Mouse (Mus musculus) limb, embryonic 12.5 days (tissue): Measurements from ENCODE around the gene Ptgdr2. TPM values are rescaled to one million over a fixed set of nuclear protein-coding genes. Genes with fewer than 3 reads are reported as not detected.

ENCODE experiments used
- ATAC-seq: fragments of 200-750 bp; cut with Nextera tagmentation; 2 replicates; pipeline ENCODE4 v1.8.0; 2017; ENCODE audit warnings: low read depth, moderate TSS enrichment; ENCODE audit not compliant: insufficient number of reproducible peaks, insufficient read depth, low FRiP score, low TSS enrichment
- H3K27ac ChIP-seq: fragments of 300-500 bp; sonication (generic); 2 replicates; pipeline ENCODE4 v1.5.1; 2016; ENCODE audit warnings: mild to moderate bottlenecking, moderate library complexity
- H3K27me3 ChIP-seq: fragments of 300-500 bp; sonication (generic); 2 replicates; pipeline ENCODE4 v1.6.1; 2016; ENCODE audit warnings: mild to moderate bottlenecking, moderate library complexity
- H3K36me3 ChIP-seq: fragments of 300-500 bp; sonication (generic); 2 replicates; pipeline ENCODE4 v1.6.1; 2016; ENCODE audit warnings: mild to moderate bottlenecking, moderate library complexity
- H3K4me1 ChIP-seq: fragments of 300-500 bp; sonication (generic); replicated peaks from 2 replicates; pipeline ENCODE4 v1.6.1; 2016
- H3K4me2 ChIP-seq: fragments of 300-500 bp; sonication (generic); 2 replicates; pipeline ENCODE4 v1.6.1; 2016; ENCODE audit warnings: mild to moderate bottlenecking, moderate library complexity
- H3K4me3 ChIP-seq: fragments of 300-500 bp; sonication (generic); replicated peaks from 2 replicates; pipeline ENCODE4 v1.5.1; 2016; ENCODE audit warnings: mild to moderate bottlenecking
- H3K9ac ChIP-seq: fragments of 300-500 bp; sonication (generic); replicated peaks from 2 replicates; pipeline ENCODE4 v1.6.1; 2016; ENCODE audit warnings: mild to moderate bottlenecking, moderate library complexity
- H3K9me3 ChIP-seq: fragments of 300-500 bp; sonication (generic); 2 replicates; pipeline ENCODE4 v1.6.1; 2016; ENCODE audit warnings: mild to moderate bottlenecking, moderate library complexity
- WGBS: fragments of 180-500 bp; shearing (Covaris S2); methylation state at CpG from one replicate; pipeline ENCODE4 v1.1.7; 2016; 5-methylcytosine and 5-hydroxymethylcytosine counted together
- polyA plus RNA-seq: library from polyadenylated mRNA; unstranded; fragments of >200 nt; fragmentation: Nextera tagmentation; extraction: Ambion mirVana; gene quantifications from 2 replicates; pipeline ENCODE4 v1.2.1, GENCODE M21; 2016

Ptgdr2 gene
- polyA plus RNA-seq, 1 experiment from 2014 or later: 0.10 TPM

DNA sequence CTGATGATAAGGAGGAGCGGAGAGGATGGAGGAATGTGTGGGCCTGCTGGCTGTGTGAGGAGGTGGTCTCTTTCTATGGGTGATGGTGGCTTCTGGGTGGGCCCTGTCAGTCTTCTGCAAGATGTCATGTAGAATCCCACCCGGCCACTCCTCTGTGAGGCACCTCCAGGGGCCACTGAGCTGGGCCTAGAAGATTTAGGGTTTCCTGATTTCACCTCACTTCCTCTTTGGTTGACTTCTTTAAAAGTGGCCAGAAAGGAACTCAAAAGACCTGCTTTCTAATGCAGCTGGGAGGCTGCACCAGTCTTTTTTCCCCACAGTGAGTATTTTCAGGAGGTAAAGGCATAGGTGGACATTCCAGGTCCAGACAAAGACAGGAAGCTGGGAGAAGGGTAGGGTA lies 6.3 kb upstream of the Ptgdr2 start:
- no peak overlapping the region for H3K4me3 ChIP-seq
- 91% methylated on average over 2 of the region's 2 CpGs for WGBS
- ATAC-seq: no peak
- H3K9me3 ChIP-seq: no peaks in the 10 kb centered on the region
- H3K4me2 ChIP-seq: no peak overlapping the region
- H3K36me3 ChIP-seq: no peaks in the 10 kb centered on the region
- H3K27me3 ChIP-seq: no peaks in the 10 kb centered on the region
- H3K4me1 ChIP-seq: peaks cover 15% of the 10 kb centered on the region; the same call in 1 of the 2 replicates
- H3K9ac ChIP-seq: no peak overlapping the region
- no peak overlapping the region for H3K27ac ChIP-seq

DNA sequence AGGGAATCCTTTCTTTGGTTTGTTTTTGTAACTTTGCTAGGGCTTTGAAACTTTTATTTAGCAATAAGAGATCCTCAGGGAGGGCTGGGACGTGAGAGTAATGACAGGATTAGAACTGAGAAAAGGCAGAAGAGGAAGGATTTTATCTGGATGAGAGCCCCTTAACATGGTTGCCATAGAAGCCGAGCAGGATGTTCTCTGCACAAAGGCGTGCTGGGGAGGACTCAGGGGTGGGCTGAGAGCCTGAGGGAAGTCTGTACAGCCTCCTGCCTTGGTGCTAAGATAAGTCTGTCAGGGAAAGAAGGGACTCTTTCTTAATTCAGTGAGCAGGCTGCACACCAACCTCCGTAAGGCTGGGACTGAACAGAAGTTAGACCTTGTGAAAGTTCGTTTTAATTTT lies 1.9 kb upstream of the Ptgdr2 start:
- no peak overlapping the region for H3K9ac ChIP-seq
- 66% methylated on average over 5 of the region's 5 CpGs for WGBS
- H3K27ac ChIP-seq: no peak overlapping the region
- no peak overlapping the region for H3K4me2 ChIP-seq
- no peaks in the 10 kb centered on the region for H3K36me3 ChIP-seq
- no peak overlapping the region for H3K4me3 ChIP-seq
- H3K9me3 ChIP-seq: no peaks in the 10 kb centered on the region
- H3K27me3 ChIP-seq: no peaks in the 10 kb centered on the region
- no peak for ATAC-seq
- peaks cover under 1% of the 10 kb centered on the region; the same call in 1 of the 2 replicates for H3K4me1 ChIP-seq

- Histone ChIP-seq H3K4me2 (no peak overlapping the region), H3K9ac (no peak overlapping the region), H3K9me3 (no peaks in the 10 kb centered on the region), H3K27ac (no peak overlapping the region), H3K27me3 (no peaks in the 10 kb centered on the region), H3K36me3 (no peaks in the 10 kb centered on the region), H3K4me1 (peaks cover 8% of the 10 kb centered on the region; the same call in 1 of the 2 replicates), H3K4me3 (no peak overlapping the region)
- no peak for ATAC-seq
- WGBS: 88% methylated on average over 5 of the region's 5 CpGs
These were observed 883 bp upstream of the Ptgdr2 start for GRCm38 (mm10) chr19:10936077-10936476.

DNA sequence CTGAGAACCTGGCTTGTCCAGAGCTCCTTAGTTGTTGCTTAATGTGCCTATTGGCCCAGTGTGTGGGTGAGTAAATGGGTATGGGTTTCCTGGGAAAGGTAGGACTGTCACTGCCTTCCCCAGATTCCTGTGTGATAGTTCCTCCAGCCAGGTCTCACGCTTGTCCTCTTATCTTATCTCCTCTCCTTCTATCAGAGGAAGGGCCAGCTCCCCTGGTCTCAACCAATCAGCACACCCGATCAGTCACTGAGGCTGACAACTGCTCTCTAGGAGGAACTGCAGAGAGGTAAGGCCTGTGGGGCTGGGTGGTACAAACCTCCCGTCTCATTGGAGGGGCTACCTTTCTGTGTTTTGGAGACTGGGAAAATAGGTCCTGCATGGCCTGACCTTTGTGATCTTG lies 1.8 kb downstream of the Ptgdr2 start:
- no peak overlapping the region for H3K4me2 ChIP-seq
- H3K27me3 ChIP-seq: no peaks in the 10 kb centered on the region
- ATAC-seq: no peak
- H3K9ac ChIP-seq: no peak overlapping the region
- H3K4me3 ChIP-seq: no peak overlapping the region
- no peak overlapping the region for H3K27ac ChIP-seq
- H3K9me3 ChIP-seq: no peaks in the 10 kb centered on the region
- peaks cover 12% of the 10 kb centered on the region; the same call in 1 of the 2 replicates for H3K4me1 ChIP-seq
- H3K36me3 ChIP-seq: peaks cover 20% of the 10 kb centered on the region
- 39% methylated on average over 3 of the region's 3 CpGs for WGBS

GRCm38 (mm10) chr19:10940097-10940800 lies 3.3 kb downstream of the Ptgdr2 start:
- H3K4me2 ChIP-seq: peak overlapping the region; percentile 75
- H3K36me3 ChIP-seq: peaks cover 34% of the 10 kb centered on the region
- 19% methylated on average over 37 of the region's 37 CpGs for WGBS
- H3K27me3 ChIP-seq: no peaks in the 10 kb centered on the region
- no peak overlapping the region for H3K27ac ChIP-seq
- peaks cover 12% of the 10 kb centered on the region; the same call in 1 of the 2 replicates for H3K4me1 ChIP-seq
- H3K9me3 ChIP-seq: no peaks in the 10 kb centered on the region
- H3K4me3 ChIP-seq: peak overlapping the region; percentile 42
- H3K9ac ChIP-seq: peak overlapping the region; percentile 56
- peak; percentile 93 for ATAC-seq

GRCm38 (mm10) chr19:10940801-10941457 lies 4.0 kb downstream of the Ptgdr2 start:
- peaks cover 39% of the 10 kb centered on the region for H3K36me3 ChIP-seq
- H3K4me1 ChIP-seq: peaks cover 12% of the 10 kb centered on the region; the same call in 1 of the 2 replicates
- H3K27ac ChIP-seq: no peak overlapping the region
- H3K4me2 ChIP-seq: peak overlapping the region; percentile 75
- 2% methylated on average over 40 of the region's 40 CpGs for WGBS
- no peaks in the 10 kb centered on the region for H3K9me3 ChIP-seq
- peak overlapping the region; percentile 42 for H3K4me3 ChIP-seq
- peak overlapping the region; percentile 56 for H3K9ac ChIP-seq
- ATAC-seq: peak; percentile 44
- H3K27me3 ChIP-seq: no peaks in the 10 kb centered on the region

DNA sequence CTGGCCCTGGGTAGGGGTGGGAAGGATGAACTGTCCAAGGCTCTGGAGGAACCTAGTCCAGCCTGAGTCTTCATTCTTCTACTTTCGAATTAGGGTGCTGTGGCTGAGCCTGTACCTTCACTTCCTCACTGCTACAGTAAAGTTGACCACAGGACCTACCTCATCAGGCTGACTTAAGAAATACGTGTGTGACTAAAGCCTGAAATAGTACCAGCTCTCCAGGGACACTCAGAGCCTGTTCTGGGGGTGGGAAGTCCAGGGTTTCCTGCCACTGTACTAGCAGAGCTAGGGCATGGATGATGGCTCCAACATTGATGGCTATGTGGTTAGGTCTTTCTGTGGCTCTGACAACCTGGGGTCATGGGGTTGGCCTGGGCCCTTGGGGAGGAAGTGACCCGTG lies 7.0 kb downstream of the Ptgdr2 start:
- Histone ChIP-seq H3K27ac (no peak overlapping the region), H3K4me2 (no peak overlapping the region), H3K9ac (no peak overlapping the region), H3K4me1 (peaks cover 34% of the 10 kb centered on the region), H3K27me3 (no peaks in the 10 kb centered on the region), H3K9me3 (no peaks in the 10 kb centered on the region), H3K36me3 (peaks cover 46% of the 10 kb centered on the region), H3K4me3 (no peak overlapping the region)
- WGBS: 89% methylated on average over 3 of the region's 3 CpGs
- ATAC-seq: no peak

GRCm38 (mm10) chr19:10946506-10946905 lies 9.5 kb downstream of the Ptgdr2 start:
- H3K27ac ChIP-seq: no peak overlapping the region
- H3K4me1 ChIP-seq: peaks cover 22% of the 10 kb centered on the region
- 0 out of 2 replicates have a peak overlapping the region, but pooled peaks have one; percentile 79 for H3K4me3 ChIP-seq
- 91% methylated on average over 3 of the region's 3 CpGs for WGBS
- H3K27me3 ChIP-seq: no peaks in the 10 kb centered on the region
- peak overlapping the region; percentile 100; the same call in 1 of the 2 replicates for H3K4me2 ChIP-seq
- ATAC-seq: no peak
- 0 out of 2 replicates have a peak overlapping the region, but pooled peaks have one; percentile 23 for H3K9ac ChIP-seq
- H3K36me3 ChIP-seq: peaks cover 46% of the 10 kb centered on the region
- no peaks in the 10 kb centered on the region for H3K9me3 ChIP-seq

DNA sequence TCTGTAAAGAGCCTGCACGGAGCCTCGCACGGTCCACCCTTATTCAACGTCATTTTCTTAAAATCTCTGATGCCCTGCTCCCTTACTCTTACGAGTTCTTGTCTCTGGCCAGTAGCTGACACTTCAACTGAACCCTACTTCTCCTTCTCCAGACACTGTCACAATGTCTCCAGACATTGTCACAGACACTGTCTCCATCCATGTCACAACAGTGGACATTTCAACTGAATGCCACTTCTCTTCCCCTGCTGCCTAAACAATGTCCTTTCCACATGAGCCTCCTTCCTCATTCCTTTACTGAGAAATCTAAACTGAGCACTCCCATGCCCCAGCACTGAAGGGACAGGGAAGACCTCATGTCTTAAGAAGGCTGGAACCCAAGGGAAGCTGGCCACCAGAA lies 10.3 kb downstream of the Ptgdr2 start:
- peak overlapping the region; percentile 79 for H3K4me3 ChIP-seq
- no peak overlapping the region for H3K27ac ChIP-seq
- no peak for ATAC-seq
- peaks cover 22% of the 10 kb centered on the region for H3K4me1 ChIP-seq
- H3K4me2 ChIP-seq: peak overlapping the region; percentile 100
- H3K9ac ChIP-seq: peak overlapping the region; percentile 88
- 78% methylated on average over 5 of the region's 5 CpGs for WGBS
- no peaks in the 10 kb centered on the region for H3K27me3 ChIP-seq
- H3K9me3 ChIP-seq: no peaks in the 10 kb centered on the region
- peaks cover 42% of the 10 kb centered on the region for H3K36me3 ChIP-seq

- no peak for ATAC-seq
- no peaks in the 10 kb centered on the region for H3K9me3 ChIP-seq
- peak overlapping the region; percentile 88 for H3K9ac ChIP-seq
- no peak overlapping the region for H3K27ac ChIP-seq
- H3K4me3 ChIP-seq: peak overlapping the region; percentile 79
- H3K27me3 ChIP-seq: 0 out of 2 replicates have a peak, but pooled peaks cover 4% of the 10 kb centered on the region
- 1% methylated on average over 20 of the region's 20 CpGs for WGBS
- peaks cover 30% of the 10 kb centered on the region for H3K36me3 ChIP-seq
- peak overlapping the region; percentile 100 for H3K4me2 ChIP-seq
- peaks cover 22% of the 10 kb centered on the region for H3K4me1 ChIP-seq
These were observed 11.5 kb downstream of the Ptgdr2 start for GRCm38 (mm10) chr19:10948416-10948815.

DNA sequence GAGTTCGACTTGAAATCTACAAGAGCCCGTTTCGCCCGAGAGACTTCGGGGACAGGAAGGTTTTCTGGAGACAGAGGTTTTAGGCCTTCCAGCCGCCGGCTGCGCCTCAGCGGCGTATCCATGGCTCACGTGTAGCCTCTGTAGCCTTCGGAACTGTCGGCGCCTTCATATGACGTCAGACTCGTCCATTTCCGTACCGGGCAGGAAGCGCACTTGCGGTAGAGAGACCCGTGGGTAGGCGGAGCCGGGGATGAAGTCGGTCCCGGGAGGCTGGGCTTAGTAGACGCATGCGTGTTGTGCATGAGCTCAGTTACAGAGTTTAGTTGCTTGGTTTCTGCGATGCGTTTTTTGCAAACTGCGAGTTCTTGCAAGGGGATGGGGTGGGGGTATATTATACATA lies 12.2 kb downstream of the Ptgdr2 start, which contains the start of gene Ccdc86:
TSS of gene Ccdc86 (minus strand) at position 155 of the 400 bp plus-strand sequence.
- under 1% methylated on average over 30 of the region's 30 CpGs for WGBS
- Histone ChIP-seq H3K4me2 (peak within 1 kb of the TSS; percentile 100), H3K36me3 (peaks cover 23% of the 10 kb centered on the region), H3K4me1 (peaks cover 22% of the 10 kb centered on the region), H3K4me3 (peak within 1 kb of the TSS; percentile 79), H3K9me3 (no peaks in the 10 kb centered on the region), H3K9ac (peak within 1 kb of the TSS; percentile 88), H3K27me3 (0 out of 2 replicates have a peak, but pooled peaks cover 4% of the 10 kb centered on the region), H3K27ac (peak within 1 kb of the TSS; percentile 45; the same call in 1 of the 2 replicates)
- peak; percentile 96 for ATAC-seq
